Mouse (Mus musculus) kidney, adult 2 months (tissue): Measurements from ENCODE around the gene Fubp1. TPM values are rescaled to one million over a fixed set of nuclear protein-coding genes. Genes with fewer than 3 reads are reported as not detected.

Experiments used
- DNase-seq: peaks from one replicate; pipeline ENCODE4 v3.0.0; 2021
- H3K27ac ChIP-seq: fragments of 200-500 bp; 2 replicates; pipeline ENCODE4 v1.5.1; 2012; ENCODE audit warnings: low read depth, low read length, control low read depth, inconsistent platforms; ENCODE audit not compliant: insufficient read depth
- H3K27me3 ChIP-seq: fragments of 200-500 bp; replicated peaks from 2 replicates; pipeline ENCODE4 v1.6.1; 2012; ENCODE audit warnings: mild to moderate bottlenecking, moderate library complexity, low read length, inconsistent platforms; ENCODE audit not compliant: control insufficient read depth, insufficient read depth
- H3K36me3 ChIP-seq: fragments of 200-500 bp; 2 replicates; pipeline ENCODE4 v1.6.1; 2012; ENCODE audit warnings: mild to moderate bottlenecking, moderate library complexity, low read length, inconsistent platforms; ENCODE audit not compliant: control insufficient read depth, insufficient read depth
- H3K4me1 ChIP-seq: fragments of 200-500 bp; 2 replicates; pipeline ENCODE4 v1.6.1; 2011; ENCODE audit warnings: low read length; ENCODE audit not compliant: control insufficient read depth, insufficient read depth
- H3K4me3 ChIP-seq: fragments of 200-500 bp; 2 replicates; pipeline ENCODE4 v1.5.1; 2011; ENCODE audit warnings: mild to moderate bottlenecking, low read depth, low read length, control low read depth; ENCODE audit not compliant: insufficient read depth
- CTCF ChIP-seq: fragments of 200-500 bp; conservative IDR thresholded peaks from 2 replicates; pipeline ENCODE4 v1.5.1; 2011; ENCODE audit warnings: low read depth, mild to moderate bottlenecking, control low read depth, low read length, moderate library complexity, mixed read lengths; ENCODE audit not compliant: insufficient read depth, insufficient read length
- POLR2A ChIP-seq: fragments of 200-500 bp; IDR thresholded peaks from one replicate; pipeline ENCODE4 v1.6.1; 2011; ENCODE audit warnings: low read depth, low read length, control low read depth
- WGBS: fragments of 180-500 bp; shearing (Covaris S2); methylation state at CpG from one replicate; pipeline ENCODE4 v1.1.7; 2018; 5-methylcytosine and 5-hydroxymethylcytosine counted together
- polyA plus RNA-seq: library from polyadenylated mRNA; depleted of rRNA; stranded (reverse); fragments of >200 nt; gene quantifications from 2 replicates; pipeline ENCODE4 v1.2.3, GENCODE M21; 2012

The Fubp1 gene
- polyA plus RNA-seq, 1 experiment: 40.8 TPM

DNA sequence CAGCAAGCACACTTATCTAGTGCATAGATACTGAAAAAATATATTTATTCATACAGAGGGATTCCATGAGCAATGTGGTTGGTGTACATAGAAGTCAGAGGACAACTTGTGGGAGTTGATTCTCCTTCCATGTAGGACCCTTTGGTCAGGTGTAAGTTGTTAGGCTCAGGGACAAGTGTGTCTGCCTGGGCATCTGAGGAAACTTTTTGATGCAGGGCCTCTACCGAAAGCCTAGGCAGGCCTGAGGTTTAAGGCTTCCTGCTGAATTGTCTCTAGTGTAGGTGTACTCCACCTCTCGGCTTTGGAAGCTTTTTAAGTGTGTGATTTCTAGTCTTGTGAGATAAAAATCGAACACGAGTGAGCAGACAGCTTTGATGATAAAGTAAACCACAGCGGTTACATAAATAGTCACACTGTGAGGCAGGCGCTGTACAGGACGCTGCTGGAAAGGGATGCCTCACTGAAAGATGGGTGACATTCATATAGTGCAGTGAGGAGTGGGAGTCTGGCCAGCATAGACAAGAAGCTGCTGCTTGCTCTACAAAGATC, 1.6 kb downstream of the Fubp1 start:
- 4% methylated on average over 7 of the region's 7 CpGs for WGBS
- Histone ChIP-seq H3K27me3 (no peaks in the 10 kb centered on the region), H3K4me3 (peak overlapping the region; percentile 85), H3K27ac (peak overlapping the region; percentile 1; the same call in 1 of the 2 replicates), H3K4me1 (peaks cover 20% of the 10 kb centered on the region), H3K36me3 (peaks cover 3% of the 10 kb centered on the region; the same call in 1 of the 2 replicates)
- peak; percentile 18 for DNase-seq
- TF ChIP-seq CTCF: no peak
- no peak for TF ChIP-seq POLR2A

DNA sequence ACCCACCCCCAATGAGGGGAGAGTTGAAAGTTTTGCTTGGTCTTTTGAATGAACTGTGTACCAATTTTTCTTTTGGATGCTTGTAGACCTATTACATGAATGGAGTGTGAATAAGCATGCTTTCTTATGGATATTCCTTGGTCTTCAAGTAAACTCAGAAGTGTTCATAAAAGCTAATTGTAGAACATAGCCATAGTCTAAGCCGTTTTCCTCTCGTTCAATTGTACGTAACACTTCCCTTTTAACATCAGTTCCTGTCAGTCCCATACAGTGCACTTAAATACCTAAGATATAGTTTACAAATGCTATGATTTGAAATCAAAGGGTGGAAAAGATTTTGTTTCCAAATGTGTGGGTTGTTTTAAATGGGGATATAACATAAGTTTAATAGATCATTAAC, 3.2 kb downstream of the Fubp1 start:
- Histone ChIP-seq H3K27ac (no peak overlapping the region), H3K36me3 (peaks cover 4% of the 10 kb centered on the region; the same call in 1 of the 2 replicates), H3K27me3 (no peaks in the 10 kb centered on the region), H3K4me3 (no peak overlapping the region), H3K4me1 (peaks cover 19% of the 10 kb centered on the region)
- 23% methylated on average over 3 of the region's 3 CpGs for WGBS
- no peak for TF ChIP-seq POLR2A
- TF ChIP-seq CTCF: no peak
- no peak for DNase-seq

GRCm38 (mm10) chr3:152224918-152225317, 14.7 kb downstream of the Fubp1 start:
- no peak for DNase-seq
- H3K4me3 ChIP-seq: no peak overlapping the region
- TF ChIP-seq POLR2A: no peak
- TF ChIP-seq CTCF: no peak
- no peak overlapping the region for H3K27ac ChIP-seq
- H3K4me1 ChIP-seq: 0 out of 2 replicates have a peak, but pooled peaks cover 6% of the 10 kb centered on the region
- H3K27me3 ChIP-seq: no peaks in the 10 kb centered on the region
- H3K36me3 ChIP-seq: peaks cover 19% of the 10 kb centered on the region

DNA sequence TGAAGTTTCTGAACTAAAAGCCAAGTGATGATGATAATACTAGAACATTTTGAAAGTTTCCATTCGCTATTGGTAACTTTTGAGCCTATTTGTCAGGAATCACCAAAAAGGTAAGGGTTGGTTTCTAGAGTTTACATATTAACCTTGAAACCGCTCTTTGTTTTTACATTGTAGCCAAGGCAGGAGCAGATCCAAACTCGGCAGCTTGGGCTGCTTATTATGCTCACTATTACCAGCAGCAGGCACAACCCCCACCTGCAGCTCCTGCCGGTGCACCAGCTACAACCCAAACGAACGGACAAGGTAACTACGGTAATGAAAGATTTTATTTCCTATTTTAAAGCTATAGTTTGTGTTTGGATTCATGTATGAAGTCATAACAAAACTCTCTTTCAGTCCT, 15.7 kb downstream of the Fubp1 start:
- Histone ChIP-seq H3K36me3 (peaks cover 20% of the 10 kb centered on the region), H3K4me3 (no peak overlapping the region), H3K27me3 (no peaks in the 10 kb centered on the region), H3K27ac (no peak overlapping the region), H3K4me1 (0 out of 2 replicates have a peak, but pooled peaks cover 6% of the 10 kb centered on the region)
- DNase-seq: peak; percentile 55
- WGBS: 29% methylated on average over 7 of the region's 7 CpGs
- TF ChIP-seq POLR2A (no peak), CTCF (no peak)

- no peak overlapping the region for H3K27ac ChIP-seq
- TF ChIP-seq POLR2A: no peak
- no peak for TF ChIP-seq CTCF
- 88% methylated on average over 7 of the region's 7 CpGs for WGBS
- H3K36me3 ChIP-seq: peaks cover 18% of the 10 kb centered on the region
- H3K4me3 ChIP-seq: no peak overlapping the region
- no peaks in the 10 kb centered on the region for H3K27me3 ChIP-seq
- peak; percentile 34 for DNase-seq
- 0 out of 2 replicates have a peak, but pooled peaks cover 6% of the 10 kb centered on the region for H3K4me1 ChIP-seq
Measured at GRCm38 (mm10) chr3:152228843-152229242, 18.6 kb downstream of the Fubp1 start.

DNA sequence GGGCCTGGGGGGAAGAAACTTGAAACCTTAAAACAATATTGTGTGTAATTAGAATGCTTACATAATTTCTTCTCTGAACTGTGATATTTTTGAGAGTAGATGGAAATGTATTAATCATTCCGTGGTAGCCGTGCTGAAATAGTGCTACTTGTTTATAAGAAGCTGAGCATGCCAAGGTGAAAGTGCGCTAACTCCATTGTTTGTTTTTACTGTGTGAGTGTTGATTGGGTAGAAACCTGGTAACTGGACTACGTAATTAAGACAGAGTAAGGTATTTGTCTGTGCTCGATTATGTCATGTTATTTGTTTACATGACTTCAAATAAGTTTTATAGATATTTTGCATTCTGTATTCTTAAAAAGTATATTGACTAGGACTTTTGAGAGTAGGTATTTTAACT, 19.0 kb downstream of the Fubp1 start:
- TF ChIP-seq CTCF (no peak), POLR2A (no peak)
- no peak overlapping the region for H3K27ac ChIP-seq

DNA sequence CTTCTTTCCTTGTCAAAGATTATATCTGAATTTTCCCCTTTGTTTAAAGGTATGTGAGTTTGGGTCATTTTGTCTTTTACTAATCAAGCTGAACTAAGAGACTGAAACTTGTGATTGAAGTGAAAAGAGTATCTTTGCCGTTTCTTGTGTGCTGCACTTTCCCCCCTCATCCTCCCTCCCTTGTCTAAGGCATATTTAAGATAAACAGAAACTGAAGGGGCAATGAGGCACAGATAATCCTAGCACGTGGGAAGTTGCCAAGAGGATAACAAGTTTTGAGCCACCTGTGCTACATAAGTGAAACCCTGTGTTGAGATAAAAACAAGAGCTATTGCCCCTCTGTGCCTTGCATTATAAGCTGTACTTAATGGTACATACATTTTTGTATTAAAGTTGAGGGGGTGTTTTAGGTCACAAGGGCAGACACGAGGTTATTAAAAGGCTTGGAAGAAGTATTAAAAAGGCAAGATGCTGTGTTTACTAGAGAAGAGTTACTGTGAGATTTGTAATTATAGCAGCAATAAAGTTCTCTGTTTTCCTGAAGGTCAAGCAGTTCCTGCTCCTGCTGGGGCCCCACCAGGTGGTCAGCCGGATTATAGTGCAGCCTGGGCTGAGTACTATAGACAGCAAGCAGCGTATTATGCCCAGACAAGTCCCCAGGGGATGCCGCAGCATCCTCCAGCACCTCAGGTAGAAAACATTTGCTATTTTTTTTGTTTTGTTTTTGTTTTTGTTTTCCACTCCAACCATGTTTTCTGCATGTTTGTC, 21.3 kb downstream of the Fubp1 start:
- 49% methylated on average over 6 of the region's 6 CpGs for WGBS
- TF ChIP-seq CTCF (no peak), POLR2A (no peak)
- Histone ChIP-seq H3K27ac (no peak overlapping the region), H3K4me3 (no peak overlapping the region), H3K4me1 (no peaks in the 10 kb centered on the region), H3K27me3 (no peaks in the 10 kb centered on the region), H3K36me3 (peaks cover 13% of the 10 kb centered on the region)
- DNase-seq: no peak

More for the DNA sequence above, 19.0 kb downstream of the Fubp1 start:
- no peak overlapping the region for H3K4me3 ChIP-seq
- H3K27me3 ChIP-seq: no peaks in the 10 kb centered on the region
- DNase-seq: peak; percentile 59
- WGBS: 81% methylated on average over 5 of the region's 5 CpGs
- 0 out of 2 replicates have a peak, but pooled peaks cover 6% of the 10 kb centered on the region for H3K4me1 ChIP-seq
- peaks cover 15% of the 10 kb centered on the region for H3K36me3 ChIP-seq
